ENCODE assay signal across 15 mouse cellular contexts in genomic region chr4:132350854-132351253, GRCm38 (mm10). TPM values are rescaled to one million over a fixed set of nuclear protein-coding genes. Genes with fewer than 3 reads are reported as not detected.
DNase-seq lines count a peak whose midpoint lies in the region; ATAC-seq and TF ChIP-seq lines count a peak whose summit lies in the region.
"Had no signal": no experiment of that assay in that cellular context is flagged by ENCODE, and none has a peak within 500 bp of the region (broad histone marks: within the 10 kb centered on the region; RNA-seq: fewer than 3 reads in every experiment).

No protein-coding gene starts in this region.

- 71% methylated on average over 3 of the region's 3 CpGs for WGBS in heart, embryonic 12.5 days
- 65% methylated on average over 3 of the region's 3 CpGs for WGBS in lung, embryonic 14.5 days
- WGBS in embryonic facial prominence, embryonic 10.5 days, result 54% methylated on average over 3 of the region's 3 CpGs
- 56% methylated on average over 3 of the region's 3 CpGs for WGBS in liver, embryonic 16.5 days (ENCODE audit: insufficient replicate concordance)

- peaks cover 23% of the 10 kb centered on the region for H3K4me1 ChIP-seq in heart, embryonic 12.5 days (replicated peaks)
- H3K4me1 ChIP-seq in lung, embryonic 14.5 days (ENCODE audit: insufficient read depth), result peaks cover 5% of the 10 kb centered on the region; the same call in 1 of the 2 replicates
- H3K4me1 ChIP-seq in embryonic facial prominence, embryonic 10.5 days, result peaks cover 24% of the 10 kb centered on the region
- H3K4me1 ChIP-seq in liver, embryonic 16.5 days (ENCODE audit: control insufficient read depth, low read depth, low read length), result peaks cover 33% of the 10 kb centered on the region

- H3K36me3 ChIP-seq in heart, embryonic 12.5 days, result peaks cover 18% of the 10 kb centered on the region
- peaks cover 19% of the 10 kb centered on the region for H3K36me3 ChIP-seq in lung, embryonic 14.5 days (ENCODE audit: insufficient read depth)
- H3K36me3 ChIP-seq in embryonic facial prominence, embryonic 10.5 days (replicated peaks), result peaks cover 37% of the 10 kb centered on the region
- peaks cover 14% of the 10 kb centered on the region for H3K36me3 ChIP-seq in liver, embryonic 16.5 days (ENCODE audit: control insufficient read depth, insufficient read depth)
- H3K36me3 ChIP-seq: midbrain, embryonic 13.5 days had no signal

- TF ChIP-seq CTCF in lung, embryonic 14.5 days (IDR thresholded peaks at IDR 0.05; ENCODE audit: low read depth), result no peak

- no peaks in the 10 kb centered on the region for H3K27me3 ChIP-seq in heart, embryonic 12.5 days (replicated peaks)
- H3K27me3 ChIP-seq in lung, embryonic 14.5 days (ENCODE audit: insufficient read depth, low read length), result no peaks in the 10 kb centered on the region
- no peaks in the 10 kb centered on the region for H3K27me3 ChIP-seq in embryonic facial prominence, embryonic 10.5 days (replicated peaks; ENCODE audit: low read depth, poor library complexity, severe bottlenecking)
- H3K27me3 ChIP-seq in liver, embryonic 16.5 days (ENCODE audit: control insufficient read depth, insufficient read depth, low read depth, low read length), result no peaks in the 10 kb centered on the region
- H3K27me3 ChIP-seq: midbrain, embryonic 13.5 days; neural tube, embryonic 13.5 days had no signal

- H3K4me2 ChIP-seq in heart, embryonic 12.5 days, result no peak overlapping the region
- peak overlapping the region; percentile 77 for H3K4me2 ChIP-seq in lung, embryonic 14.5 days
- H3K4me2 ChIP-seq in liver, embryonic 16.5 days (ENCODE audit: low read depth, low read length), result no peak overlapping the region

- no peak for ATAC-seq in heart, embryonic 12.5 days (ENCODE audit: insufficient number of reproducible peaks, low FRiP score)
- no peak for ATAC-seq in lung, embryonic 14.5 days (ENCODE audit: insufficient read depth)
- ATAC-seq in liver, embryonic 16.5 days (ENCODE audit: low read depth), result no peak
- ATAC-seq: midbrain, embryonic 13.5 days had no signal

- no peak for DNase-seq in heart, postnatal 4 days
- DNase-seq in lung, embryonic 14.5 days, result no peak
- no peak for DNase-seq in lung, postnatal 4 days
- DNase-seq in embryonic facial prominence, embryonic 10.5 days (ENCODE audit: low spot score), result no peak
- no peak for DNase-seq in right cerebral cortex, adult 18-20 months
- no peak for DNase-seq in cerebellum, adult 18-20 months
- DNase-seq: adrenal gland, postnatal 10 days; cerebellum, postnatal 36 days; heart, postnatal 36 days; kidney, adult 11 months; thymus, postnatal 14 days had no signal

- H3K27ac ChIP-seq in heart, embryonic 12.5 days (ENCODE audit: poor library complexity, severe bottlenecking), result peak overlapping the region; percentile 9; the same call in 1 of the 2 replicates
- peak overlapping the region; percentile 36; the same call in 1 of the 2 replicates for H3K27ac ChIP-seq in lung, embryonic 14.5 days (ENCODE audit: low read depth)
- no peak overlapping the region for H3K27ac ChIP-seq in embryonic facial prominence, embryonic 10.5 days (replicated peaks)
- H3K27ac ChIP-seq in liver, embryonic 16.5 days (ENCODE audit: low read length), result peak overlapping the region; percentile 65
- H3K27ac ChIP-seq: midbrain, embryonic 13.5 days; neural tube, embryonic 13.5 days had no signal

- peak overlapping the region; percentile 31; the same call in 1 of the 2 replicates for H3K9ac ChIP-seq in heart, embryonic 12.5 days
- H3K9ac ChIP-seq in lung, embryonic 14.5 days, result 0 out of 2 replicates have a peak overlapping the region, but pooled peaks have one; percentile 96
- H3K9ac ChIP-seq in liver, embryonic 16.5 days (ENCODE audit: low read depth, low read length), result no peak overlapping the region; the same call in 1 of the 2 replicates
- H3K9ac ChIP-seq: midbrain, embryonic 13.5 days had no signal

- 0 out of 2 replicates have a peak overlapping the region, but pooled peaks have one; percentile 1 for H3K4me3 ChIP-seq in heart, embryonic 12.5 days
- no peak overlapping the region for H3K4me3 ChIP-seq in lung, embryonic 14.5 days (ENCODE audit: low read depth, low read length)
- peak overlapping the region; percentile 86; the same call in 1 of the 2 replicates for H3K4me3 ChIP-seq in embryonic facial prominence, embryonic 10.5 days
- no peak overlapping the region for H3K4me3 ChIP-seq in liver, embryonic 16.5 days (ENCODE audit: low read depth, low read length)
- H3K4me3 ChIP-seq: midbrain, embryonic 13.5 days had no signal

- H3K9me3 ChIP-seq in heart, embryonic 12.5 days (replicated peaks), result no peaks in the 10 kb centered on the region
- no peaks in the 10 kb centered on the region for H3K9me3 ChIP-seq in lung, embryonic 14.5 days (ENCODE audit: low read depth, low read length)
- H3K9me3 ChIP-seq in embryonic facial prominence, embryonic 10.5 days, result no peaks in the 10 kb centered on the region
- H3K9me3 ChIP-seq in liver, embryonic 16.5 days (replicated peaks; ENCODE audit: control insufficient read depth, low read length), result no peaks in the 10 kb centered on the region
- H3K9me3 ChIP-seq: midbrain, embryonic 13.5 days; neural tube, embryonic 13.5 days had no signal

RNA-seq across cellular contexts. Expression of gene Rcc1, which starts 2.6 kb away (rescaled TPM):
- 39.2 and 47.1 TPM in 2 replicates for polyA plus RNA-seq in heart, embryonic 12.5 days (2016; fragmentation: Nextera tagmentation; extraction: Ambion mirVana)
- 10 to 100 TPM; 25.1 to 25.3 TPM for total RNA-seq in heart, postnatal 4 days (2021)
- polyA plus RNA-seq in lung, embryonic 14.5 days (2014; fragmentation: Nextera tagmentation; extraction: Ambion mirVana), result 67.5 and 77.0 TPM in 2 replicates
- polyA plus RNA-seq in embryonic facial prominence, embryonic 10.5 days (2016; fragmentation: Nextera tagmentation; extraction: Ambion mirVana), result 160 and 172 TPM in 2 replicates
- polyA plus RNA-seq in liver, embryonic 16.5 days (2015; fragmentation: Nextera tagmentation; extraction: Ambion mirVana), result 41.3 and 44.2 TPM in 2 replicates

RNA-seq across cellular contexts. Expression of gene Trnau1ap, which starts 21.5 kb away (rescaled TPM):
- 64.8 and 68.5 TPM in 2 replicates for polyA plus RNA-seq in heart, embryonic 12.5 days (2016; fragmentation: Nextera tagmentation; extraction: Ambion mirVana)
- 10 to 100 TPM; 33.5 to 39.1 TPM for total RNA-seq in heart, postnatal 4 days (2021)
- polyA plus RNA-seq in lung, embryonic 14.5 days (2014; fragmentation: Nextera tagmentation; extraction: Ambion mirVana), result 69.9 and 71.8 TPM in 2 replicates
- polyA plus RNA-seq in embryonic facial prominence, embryonic 10.5 days (2016; fragmentation: Nextera tagmentation; extraction: Ambion mirVana), result 83.5 and 83.8 TPM in 2 replicates
- 26.9 and 27.3 TPM in 2 replicates for polyA plus RNA-seq in liver, embryonic 16.5 days (2015; fragmentation: Nextera tagmentation; extraction: Ambion mirVana)

RNA-seq across cellular contexts. Expression of gene Rab42, which starts 47.7 kb away (rescaled TPM):
- 1.1 TPM in 2 replicates for polyA plus RNA-seq in heart, embryonic 12.5 days (2016; fragmentation: Nextera tagmentation; extraction: Ambion mirVana)
- total RNA-seq in heart, postnatal 4 days (2021), result 1 to 10 TPM; 1.2 to 1.5 TPM
- 1.2 and 1.9 TPM in 2 replicates for polyA plus RNA-seq in lung, embryonic 14.5 days (2014; fragmentation: Nextera tagmentation; extraction: Ambion mirVana)
- 1.3 and 1.8 TPM in 2 replicates for polyA plus RNA-seq in embryonic facial prominence, embryonic 10.5 days (2016; fragmentation: Nextera tagmentation; extraction: Ambion mirVana)
- polyA plus RNA-seq in liver, embryonic 16.5 days (2015; fragmentation: Nextera tagmentation; extraction: Ambion mirVana), result 0.41 and 0.61 TPM in 2 replicates

Comparison
In these comparisons a context has a peak if more than half of its experiments do, and no peak if none do; other contexts are left out.
1. H3K4me3 ChIP-seq: peak in heart, embryonic 12.5 days (single experiment) and embryonic facial prominence, embryonic 10.5 days (single experiment); none in lung, embryonic 14.5 days (single experiment) and liver, embryonic 16.5 days (single experiment).